Mouse (Mus musculus) liver, embryonic 13.5 days (tissue): Measurements from ENCODE around the gene Gcn1l1. TPM values are rescaled to one million over a fixed set of nuclear protein-coding genes. Genes with fewer than 3 reads are reported as not detected.
"Not testable (repeated sequence)": the region's sequence is repeated elsewhere in the genome, so short reads cannot be mapped to it uniquely, and the experiment has no call there.

Source experiments
- ATAC-seq: fragments of 200-750 bp; cut with Nextera tagmentation; 2 replicates; pipeline ENCODE4 v1.8.0; 2017; ENCODE audit warnings: low read depth, mild to moderate bottlenecking, moderate number of reproducible peaks, moderate library complexity
- DNase-seq: peaks from one replicate; pipeline ENCODE4 v3.0.0; 2022
- H3K27ac ChIP-seq: fragments of 300-500 bp; sonication (generic); 2 replicates; pipeline ENCODE4 v1.5.1; 2015; ENCODE audit warnings: moderate library complexity, mild to moderate bottlenecking, inconsistent platforms
- H3K27me3 ChIP-seq: fragments of 300-500 bp; sonication (generic); 2 replicates; pipeline ENCODE4 v1.6.1; 2015; ENCODE audit warnings: mild to moderate bottlenecking, inconsistent platforms
- H3K36me3 ChIP-seq: fragments of 300-500 bp; sonication (generic); 2 replicates; pipeline ENCODE4 v1.6.1; 2015; ENCODE audit warnings: mild to moderate bottlenecking, inconsistent platforms
- H3K4me1 ChIP-seq: fragments of 300-500 bp; sonication (generic); replicated peaks from 2 replicates; pipeline ENCODE4 v1.6.1; 2015; ENCODE audit warnings: inconsistent platforms
- H3K4me2 ChIP-seq: fragments of 300-500 bp; sonication (generic); 2 replicates; pipeline ENCODE4 v1.6.1; 2015; ENCODE audit warnings: inconsistent platforms, mild to moderate bottlenecking, moderate library complexity
- H3K4me3 ChIP-seq: fragments of 300-500 bp; sonication (generic); replicated peaks from 2 replicates; pipeline ENCODE4 v1.5.1; 2015; ENCODE audit warnings: mild to moderate bottlenecking, inconsistent platforms
- H3K9ac ChIP-seq: fragments of 300-500 bp; sonication (generic); 2 replicates; pipeline ENCODE4 v1.6.1; 2015; ENCODE audit warnings: mild to moderate bottlenecking, inconsistent platforms
- H3K9me3 ChIP-seq: fragments of 300-500 bp; sonication (generic); replicated peaks from 2 replicates; pipeline ENCODE4 v1.6.1; 2016; ENCODE audit warnings: inconsistent platforms
- WGBS: fragments of 180-500 bp; shearing (Covaris S2); methylation state at CpG from one replicate; pipeline ENCODE4 v1.1.7; 2015; ENCODE audit not compliant: insufficient replicate concordance; 5-methylcytosine and 5-hydroxymethylcytosine counted together
- polyA plus RNA-seq: library from polyadenylated mRNA; unstranded; fragments of >200 nt; fragmentation: Nextera tagmentation; extraction: Ambion mirVana; gene quantifications from 2 replicates; pipeline ENCODE4 v1.2.1, GENCODE M21; 2015

Gcn1l1 gene
- 18.7 and 19.3 TPM in 2 replicates for polyA plus RNA-seq

DNA sequence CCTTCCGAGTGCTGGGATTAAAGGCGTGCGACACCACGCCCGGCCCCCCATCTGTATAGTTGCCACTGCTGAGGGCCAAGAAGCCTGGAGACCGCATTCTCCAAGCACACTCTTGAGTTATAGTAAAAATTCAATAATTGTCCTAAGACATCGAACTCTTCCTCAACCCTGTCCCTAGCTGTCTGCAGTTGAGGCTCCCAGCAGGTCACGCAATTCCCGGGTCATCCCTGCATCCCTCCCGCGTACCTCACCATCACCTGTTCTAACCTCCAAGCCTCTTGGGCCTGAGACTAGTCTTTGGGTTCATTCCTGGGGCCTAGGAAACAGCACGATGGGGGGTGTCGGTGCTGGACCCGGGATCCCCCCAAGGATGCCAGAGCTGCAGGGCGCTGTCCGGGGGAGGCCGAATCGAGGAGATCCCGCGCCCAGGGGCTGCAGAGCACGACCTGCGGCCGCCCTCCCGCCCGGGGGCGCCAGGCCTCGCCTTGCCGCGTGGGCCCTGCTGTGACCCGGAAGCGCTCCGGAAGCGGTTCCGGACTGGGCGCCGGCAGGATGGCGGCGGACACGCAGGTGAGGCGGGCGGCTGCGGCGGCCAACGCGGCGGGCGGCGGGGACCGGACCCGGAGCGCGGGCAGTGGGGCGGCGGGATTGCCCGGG, at the start of gene Gcn1l1:
TSS of gene Gcn1l1 (plus strand) at position 518 of the 657 bp plus-strand sequence.
- peaks cover 49% of the 10 kb centered on the region for H3K36me3 ChIP-seq

GRCm38 (mm10) chr5:115516081-115516907, 48.8 kb upstream of the Gcn1l1 start:
- WGBS: 41% methylated on average over 32 of the region's 32 CpGs
- H3K9ac ChIP-seq: 0 out of 2 replicates have a peak overlapping the region, but pooled peaks have one; percentile 39
- H3K4me3 ChIP-seq: peak overlapping the region; percentile 18
- H3K27ac ChIP-seq: peak overlapping the region; percentile 85
- ATAC-seq (no peak; the same call in 1 of the 2 replicates), DNase-seq (no peak)
- H3K36me3 ChIP-seq: 0 out of 2 replicates have a peak, but pooled peaks cover 6% of the 10 kb centered on the region
- H3K4me1 ChIP-seq: peaks cover 74% of the 10 kb centered on the region
- H3K9me3 ChIP-seq: no peaks in the 10 kb centered on the region
- no peaks in the 10 kb centered on the region for H3K27me3 ChIP-seq
- peak overlapping the region; percentile 44 for H3K4me2 ChIP-seq

More for the DNA sequence above, at the start of gene Gcn1l1:
- peak within 1 kb of the TSS; percentile 82 for H3K27ac ChIP-seq
- H3K9me3 ChIP-seq: no peaks in the 10 kb centered on the region
- 2% methylated on average over 55 of the region's 55 CpGs for WGBS
- peak within 1 kb of the TSS; percentile 96 for H3K4me3 ChIP-seq
- H3K27me3 ChIP-seq: no peaks in the 10 kb centered on the region
- peak; percentile 68 for DNase-seq
- peak; percentile 79 for ATAC-seq
- peaks cover 89% of the 10 kb centered on the region for H3K4me1 ChIP-seq
- peak within 1 kb of the TSS; percentile 93 for H3K4me2 ChIP-seq
- H3K9ac ChIP-seq: peak within 1 kb of the TSS; percentile 96

GRCm38 (mm10) chr5:115516908-115517307, 48.1 kb upstream of the Gcn1l1 start:
- Histone ChIP-seq H3K9me3 (no peaks in the 10 kb centered on the region), H3K27ac (peak overlapping the region; percentile 85; the same call in 1 of the 2 replicates), H3K4me2 (0 out of 2 replicates have a peak overlapping the region, but pooled peaks have one; percentile 44), H3K36me3 (0 out of 2 replicates have a peak, but pooled peaks cover 6% of the 10 kb centered on the region), H3K27me3 (no peaks in the 10 kb centered on the region), H3K4me3 (no peak overlapping the region), H3K9ac (no peak overlapping the region), H3K4me1 (peaks cover 75% of the 10 kb centered on the region)
- DNase-seq: no peak
- WGBS: 61% methylated on average over 7 of the region's 7 CpGs
- no peak for ATAC-seq

DNA sequence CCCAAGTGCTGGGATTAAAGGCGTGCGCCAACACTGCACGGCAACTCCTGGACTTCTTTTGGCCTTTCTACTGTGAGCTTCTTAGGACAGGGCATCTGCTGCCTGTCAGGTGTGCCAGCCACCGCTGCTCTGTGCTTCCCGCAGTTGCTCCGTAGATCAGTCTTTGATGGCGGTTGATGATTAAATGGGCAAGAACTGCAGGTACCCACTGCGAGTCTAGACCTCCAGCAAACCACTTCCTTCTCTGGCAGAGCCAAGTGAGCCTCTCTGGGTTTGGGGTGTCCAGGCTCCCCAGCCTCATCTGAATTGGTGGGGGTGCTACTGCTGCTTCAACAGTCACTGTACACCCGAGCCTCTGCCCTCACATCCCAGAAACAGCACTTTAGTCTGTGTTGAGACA, 47.6 kb upstream of the Gcn1l1 start:
- ATAC-seq: no peak
- DNase-seq: no peak
- Histone ChIP-seq H3K9ac (no peak overlapping the region), H3K27me3 (no peaks in the 10 kb centered on the region), H3K4me2 (no peak overlapping the region), H3K36me3 (0 out of 2 replicates have a peak, but pooled peaks cover 6% of the 10 kb centered on the region), H3K4me1 (peaks cover 75% of the 10 kb centered on the region), H3K27ac (peak overlapping the region; percentile 3; the same call in 1 of the 2 replicates), H3K4me3 (no peak overlapping the region), H3K9me3 (no peaks in the 10 kb centered on the region)
- 72% methylated on average over 9 of the region's 9 CpGs for WGBS

GRCm38 (mm10) chr5:115518214-115518613, 46.8 kb upstream of the Gcn1l1 start:
- H3K27me3 ChIP-seq, DNase-seq, H3K9ac ChIP-seq, H3K4me3 ChIP-seq, ATAC-seq, H3K36me3 ChIP-seq, H3K9me3 ChIP-seq, H3K4me2 ChIP-seq, H3K27ac ChIP-seq: not testable (repeated sequence)
- 80% methylated on average over 8 of the region's 8 CpGs for WGBS
- H3K4me1 ChIP-seq: peaks cover 78% of the 10 kb centered on the region

GRCm38 (mm10) chr5:115520325-115520869, 44.7 kb upstream of the Gcn1l1 start:
- Histone ChIP-seq H3K9me3 (no peaks in the 10 kb centered on the region), H3K4me1 (peaks cover 77% of the 10 kb centered on the region), H3K4me3 (no peak overlapping the region), H3K9ac (peak overlapping the region; percentile 41; the same call in 1 of the 2 replicates), H3K27ac (peak overlapping the region; percentile 84), H3K4me2 (peak overlapping the region; percentile 64), H3K36me3 (0 out of 2 replicates have a peak, but pooled peaks cover 3% of the 10 kb centered on the region), H3K27me3 (no peaks in the 10 kb centered on the region)
- ATAC-seq: peak; percentile 11; the same call in 1 of the 2 replicates
- no peak for DNase-seq
- WGBS: 26% methylated on average over 21 of the region's 21 CpGs

DNA sequence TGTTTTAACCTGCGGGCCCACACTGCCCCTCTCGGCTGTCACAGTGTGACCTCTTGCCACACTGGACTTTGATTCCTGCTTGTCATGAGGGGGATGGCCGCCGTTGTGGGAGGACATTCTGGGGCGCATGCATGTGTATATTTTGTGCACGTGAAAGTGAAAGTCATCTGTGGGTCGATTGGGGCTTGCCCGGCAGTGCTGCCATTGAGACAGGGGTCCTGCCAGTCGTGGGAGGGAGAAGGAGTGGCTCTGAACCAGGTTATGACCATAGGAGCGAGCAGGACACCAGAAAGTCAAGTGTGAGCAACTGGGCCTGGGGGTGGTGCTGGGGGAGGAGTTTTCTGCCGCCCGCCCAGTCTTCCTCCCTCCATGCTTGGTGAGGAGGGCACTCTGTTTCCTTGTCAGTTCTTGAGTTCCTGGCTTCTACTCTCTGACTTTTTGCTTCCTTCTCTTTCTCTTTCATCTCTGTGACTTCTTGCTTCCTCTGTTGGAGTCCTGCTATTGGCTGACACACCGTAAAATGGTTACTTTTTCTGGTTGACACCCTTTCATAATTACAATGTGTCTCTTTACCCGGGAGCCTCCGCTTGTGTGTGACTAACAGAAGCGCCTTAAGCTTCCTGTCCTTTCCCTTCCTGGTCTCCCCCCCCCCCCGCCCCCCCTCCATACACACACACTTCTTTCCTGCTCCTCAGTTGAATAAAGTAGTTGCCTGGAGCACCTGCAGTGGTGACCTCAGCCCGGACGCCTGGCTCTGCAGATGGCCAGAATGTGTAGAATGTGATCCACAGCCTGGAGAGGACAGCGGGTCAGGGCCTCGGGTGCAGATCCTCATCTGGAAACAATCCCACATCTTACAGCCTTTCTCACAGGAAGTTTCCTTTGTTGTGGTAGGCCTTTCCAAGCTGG, 43.2 kb upstream of the Gcn1l1 start:
- Histone ChIP-seq H3K9ac (peak overlapping the region; percentile 57), H3K27me3 (no peaks in the 10 kb centered on the region), H3K36me3 (0 out of 2 replicates have a peak, but pooled peaks cover 3% of the 10 kb centered on the region), H3K27ac (peak overlapping the region; percentile 84), H3K4me3 (peak overlapping the region; percentile 46), H3K9me3 (no peaks in the 10 kb centered on the region), H3K4me2 (peak overlapping the region; percentile 64), H3K4me1 (peaks cover 76% of the 10 kb centered on the region)
- no peak for DNase-seq
- WGBS: 21% methylated on average over 20 of the region's 21 CpGs
- peak; percentile 59 for ATAC-seq

DNA sequence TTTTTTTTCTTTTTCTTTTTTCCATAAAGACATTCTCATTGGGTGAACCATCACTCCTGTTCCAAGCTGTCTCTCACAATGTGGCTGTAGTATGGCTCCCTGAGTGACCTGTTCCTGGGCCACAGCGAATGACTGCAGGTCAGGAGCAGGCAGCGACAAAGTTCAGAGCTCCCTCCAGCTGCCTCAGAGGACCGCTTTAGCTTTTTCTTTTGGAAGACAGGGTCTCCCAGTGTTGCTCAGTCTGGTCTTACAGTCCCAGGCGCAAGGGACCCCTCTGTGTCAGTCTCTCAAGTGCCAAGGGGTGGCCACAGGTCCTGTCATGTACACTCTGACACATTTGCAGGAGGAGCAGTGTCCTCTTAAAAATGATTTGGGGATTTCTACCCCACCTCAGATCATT, 42.5 kb upstream of the Gcn1l1 start:
- no peak for DNase-seq
- peak overlapping the region; percentile 64 for H3K4me2 ChIP-seq

GRCm38 (mm10) chr5:115522981-115523499, 42.0 kb upstream of the Gcn1l1 start:
- 0 out of 2 replicates have a peak overlapping the region, but pooled peaks have one; percentile 14 for H3K9ac ChIP-seq
- no peak for DNase-seq
- peak overlapping the region; percentile 64 for H3K4me2 ChIP-seq

More for the DNA sequence above, 42.5 kb upstream of the Gcn1l1 start:
- ATAC-seq: no peak
- peak overlapping the region; percentile 84 for H3K27ac ChIP-seq
- H3K36me3 ChIP-seq: 0 out of 2 replicates have a peak, but pooled peaks cover 3% of the 10 kb centered on the region
- no peaks in the 10 kb centered on the region for H3K27me3 ChIP-seq
- peak overlapping the region; percentile 14; the same call in 1 of the 2 replicates for H3K9ac ChIP-seq
- WGBS: 85% methylated on average over 4 of the region's 4 CpGs
- H3K4me3 ChIP-seq: no peak overlapping the region
- no peaks in the 10 kb centered on the region for H3K9me3 ChIP-seq
- peaks cover 75% of the 10 kb centered on the region for H3K4me1 ChIP-seq

GRCm38 (mm10) chr5:115523971-115524370, 41.1 kb upstream of the Gcn1l1 start:
- DNase-seq (no peak), ATAC-seq (no peak)
- Histone ChIP-seq H3K9ac (0 out of 2 replicates have a peak overlapping the region, but pooled peaks have one; percentile 30), H3K4me1 (peaks cover 86% of the 10 kb centered on the region), H3K27me3 (no peaks in the 10 kb centered on the region), H3K4me3 (no peak overlapping the region), H3K36me3 (no peaks in the 10 kb centered on the region), H3K4me2 (no peak overlapping the region), H3K9me3 (no peaks in the 10 kb centered on the region), H3K27ac (peak overlapping the region; percentile 55)
- 39% methylated on average over 15 of the region's 15 CpGs for WGBS

More at GRCm38 (mm10) chr5:115522981-115523499, 42.0 kb upstream of the Gcn1l1 start:
- Histone ChIP-seq H3K9me3 (no peaks in the 10 kb centered on the region), H3K27me3 (no peaks in the 10 kb centered on the region), H3K36me3 (0 out of 2 replicates have a peak, but pooled peaks cover 3% of the 10 kb centered on the region), H3K4me3 (no peak overlapping the region), H3K4me1 (peaks cover 77% of the 10 kb centered on the region), H3K27ac (peak overlapping the region; percentile 84)
- 0 out of 2 replicates have a peak, but pooled peaks have one; percentile 9 for ATAC-seq
- WGBS: 63% methylated on average over 15 of the region's 15 CpGs
